Mouse (Mus musculus): ENCODE measurements around the gene Pitpnm1. TPM values are rescaled to one million over a fixed set of nuclear protein-coding genes. Genes with fewer than 3 reads are reported as not detected.
A peak's percentile ranks its signal among the peaks of the same experiment; 100 is the strongest.

Gene Pitpnm1
- polyA plus RNA-seq, 1 experiment from 2014 or later, result 13.1 TPM

DNA sequence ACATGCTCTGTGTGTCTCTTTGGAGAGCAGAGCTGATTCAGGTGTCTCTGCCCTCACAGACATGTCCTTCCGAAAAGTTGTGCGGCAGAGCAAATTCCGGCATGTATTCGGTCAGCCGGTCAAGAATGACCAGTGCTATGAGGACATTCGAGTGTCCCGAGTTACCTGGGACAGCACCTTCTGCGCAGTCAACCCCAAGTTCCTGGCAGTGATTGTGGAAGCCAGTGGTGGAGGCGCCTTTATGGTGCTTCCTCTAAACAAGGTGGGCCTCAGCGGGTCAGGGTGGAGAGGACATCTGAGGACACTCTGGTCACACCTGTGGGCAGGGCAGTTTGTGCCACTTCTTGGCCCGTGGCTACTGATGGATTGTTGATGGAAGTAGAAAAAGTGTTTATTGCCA, 49.5 kb downstream of the Pitpnm1 start:
- H3K27ac ChIP-seq (ENCODE audit: low read depth, low read length), result no peak overlapping the region
- WGBS, result 95% methylated on average over 11 of the region's 11 CpGs
- peaks cover 3% of the 10 kb centered on the region; the same call in 1 of the 2 replicates for H3K36me3 ChIP-seq (ENCODE audit: control insufficient read depth, insufficient read depth, low read length)
- peak overlapping the region; percentile 78; the same call in 1 of the 2 replicates for H3K9ac ChIP-seq (ENCODE audit: low read length)
- H3K4me1 ChIP-seq (ENCODE audit: control insufficient read depth, insufficient read depth, low read length), result peaks cover 8% of the 10 kb centered on the region
- peak overlapping the region; percentile 80 for H3K4me3 ChIP-seq (ENCODE audit: low read depth, low read length)
- DNase-seq (ENCODE audit: low spot score) (no peak), ATAC-seq (ENCODE audit: insufficient read depth, low FRiP score, low TSS enrichment) (no peak)
- H3K4me2 ChIP-seq (ENCODE audit: low read depth), result peak overlapping the region; percentile 64
- H3K27me3 ChIP-seq (ENCODE audit: control insufficient read depth, insufficient read depth, low read length), result no peaks in the 10 kb centered on the region
- no peaks in the 10 kb centered on the region for H3K9me3 ChIP-seq (ENCODE audit: control insufficient read depth, low read length)

DNA sequence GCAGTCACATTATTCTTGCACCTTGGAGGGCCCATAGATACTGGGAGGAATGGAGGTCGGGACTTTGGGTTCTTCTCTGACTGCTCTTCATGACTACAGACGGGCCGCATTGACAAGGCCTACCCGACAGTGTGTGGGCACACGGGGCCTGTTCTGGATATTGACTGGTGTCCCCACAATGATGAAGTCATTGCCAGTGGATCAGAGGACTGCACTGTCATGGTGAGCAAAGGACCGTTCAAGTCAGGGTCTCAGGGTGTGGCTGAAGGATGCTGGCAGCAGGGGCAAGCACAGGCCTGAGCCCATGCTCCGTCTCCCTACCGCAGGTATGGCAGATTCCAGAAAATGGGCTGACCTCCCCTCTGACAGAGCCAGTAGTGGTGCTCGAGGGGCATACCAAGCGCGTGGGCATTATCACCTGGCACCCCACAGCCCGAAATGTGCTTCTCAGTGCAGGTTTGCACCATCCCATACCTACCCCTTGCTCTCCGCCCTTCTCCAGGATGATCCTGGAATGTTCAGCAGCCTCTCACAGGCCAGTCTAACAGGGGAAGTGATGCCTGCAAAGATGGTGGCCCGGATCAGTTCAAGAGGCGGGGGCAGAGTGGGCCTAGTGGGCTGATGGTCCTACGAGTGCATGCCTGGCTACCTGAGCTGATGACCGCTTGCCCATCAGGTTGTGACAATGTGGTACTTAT, 50.1 kb downstream of the Pitpnm1 start:
- ATAC-seq (ENCODE audit: insufficient read depth, low FRiP score, low TSS enrichment) (no peak), DNase-seq (ENCODE audit: low spot score) (no peak)
- peaks cover 3% of the 10 kb centered on the region; the same call in 1 of the 2 replicates for H3K36me3 ChIP-seq (ENCODE audit: control insufficient read depth, insufficient read depth, low read length)
- H3K4me3 ChIP-seq (ENCODE audit: low read depth, low read length), result no peak overlapping the region
- H3K9me3 ChIP-seq (ENCODE audit: control insufficient read depth, low read length), result no peaks in the 10 kb centered on the region
- peaks cover 8% of the 10 kb centered on the region for H3K4me1 ChIP-seq (ENCODE audit: control insufficient read depth, insufficient read depth, low read length)
- WGBS, result 94% methylated on average over 17 of the region's 17 CpGs
- no peak overlapping the region for H3K27ac ChIP-seq (ENCODE audit: low read depth, low read length)
- no peaks in the 10 kb centered on the region for H3K27me3 ChIP-seq (ENCODE audit: control insufficient read depth, insufficient read depth, low read length)
- no peak overlapping the region for H3K9ac ChIP-seq (ENCODE audit: low read length)
- no peak overlapping the region; the same call in 1 of the 2 replicates for H3K4me2 ChIP-seq (ENCODE audit: low read depth)

DNA sequence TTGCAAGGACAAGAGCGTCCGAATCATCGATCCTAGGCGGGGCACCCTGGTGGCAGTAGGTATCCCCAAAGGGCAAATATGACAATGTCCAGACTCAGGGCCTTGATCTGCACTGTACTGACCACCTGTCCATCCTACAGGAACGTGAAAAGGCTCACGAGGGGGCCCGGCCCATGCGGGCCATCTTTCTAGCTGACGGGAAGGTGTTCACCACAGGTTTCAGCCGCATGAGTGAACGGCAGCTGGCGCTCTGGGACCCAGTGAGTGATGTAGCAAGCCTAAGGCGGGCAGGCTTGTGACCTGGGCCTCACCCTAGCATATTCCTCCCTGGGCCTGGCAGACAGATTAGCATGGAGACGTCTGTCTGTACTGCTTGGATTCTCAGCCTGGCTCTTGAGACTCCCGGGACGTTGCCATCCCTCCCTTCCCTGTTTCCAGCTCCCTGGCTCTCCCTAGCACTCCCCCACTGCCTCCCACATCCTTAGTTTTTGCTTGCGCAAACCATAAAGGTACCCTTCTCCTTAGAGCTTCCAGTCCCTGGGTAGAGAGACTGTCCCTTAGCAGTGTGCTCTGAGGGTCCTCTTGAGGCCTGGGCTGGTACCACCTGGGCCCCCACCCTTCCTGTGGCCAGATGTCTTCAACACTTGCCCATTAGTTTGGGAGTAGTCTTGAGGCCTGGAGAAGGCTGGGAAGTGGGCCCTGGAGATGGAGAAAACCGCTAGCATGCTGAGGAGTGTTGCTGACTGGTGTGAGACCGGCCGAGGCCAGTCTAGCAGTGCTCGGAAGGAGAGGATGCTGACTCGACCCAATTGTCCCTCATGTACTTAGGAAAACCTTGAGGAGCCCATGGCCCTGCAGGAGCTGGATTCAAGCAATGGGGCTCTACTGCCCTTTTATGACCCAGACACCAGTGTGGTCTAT, 51.0 kb downstream of the Pitpnm1 start:
- 92% methylated on average over 22 of the region's 22 CpGs for WGBS
- ATAC-seq (ENCODE audit: insufficient read depth, low FRiP score, low TSS enrichment), result no peak
- Histone ChIP-seq H3K27me3 (ENCODE audit: control insufficient read depth, insufficient read depth, low read length) (no peaks in the 10 kb centered on the region), H3K4me3 (ENCODE audit: low read depth, low read length) (no peak overlapping the region), H3K9me3 (ENCODE audit: control insufficient read depth, low read length) (no peaks in the 10 kb centered on the region), H3K9ac (ENCODE audit: low read length) (no peak overlapping the region), H3K36me3 (ENCODE audit: control insufficient read depth, insufficient read depth, low read length) (peaks cover 3% of the 10 kb centered on the region; the same call in 1 of the 2 replicates), H3K27ac (ENCODE audit: low read depth, low read length) (no peak overlapping the region), H3K4me2 (ENCODE audit: low read depth) (no peak overlapping the region), H3K4me1 (ENCODE audit: control insufficient read depth, insufficient read depth, low read length) (peaks cover 8% of the 10 kb centered on the region)
- no peak for DNase-seq (ENCODE audit: low spot score)

DNA sequence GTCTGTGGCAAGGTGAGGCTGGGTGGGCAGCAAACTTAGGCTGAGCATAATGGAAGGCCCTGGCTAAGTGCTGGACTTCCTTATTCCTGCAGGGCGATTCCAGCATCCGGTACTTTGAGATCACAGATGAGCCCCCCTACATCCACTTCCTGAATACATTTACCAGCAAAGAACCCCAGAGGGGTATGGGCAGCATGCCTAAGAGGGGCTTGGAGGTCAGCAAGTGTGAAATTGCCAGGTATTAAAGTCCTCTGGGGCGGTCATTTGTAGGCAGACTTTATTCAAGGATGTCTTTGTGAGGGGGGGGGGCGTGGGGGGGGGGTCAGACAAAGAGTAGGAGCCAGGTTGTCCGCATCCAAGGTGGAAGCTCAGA, 51.7 kb downstream of the Pitpnm1 start:
- H3K27me3 ChIP-seq (ENCODE audit: control insufficient read depth, insufficient read depth, low read length), result no peaks in the 10 kb centered on the region
- peaks cover 3% of the 10 kb centered on the region; the same call in 1 of the 2 replicates for H3K36me3 ChIP-seq (ENCODE audit: control insufficient read depth, insufficient read depth, low read length)
- no peak overlapping the region for H3K4me3 ChIP-seq (ENCODE audit: low read depth, low read length)
- no peak overlapping the region for H3K4me2 ChIP-seq (ENCODE audit: low read depth)
- DNase-seq (ENCODE audit: low spot score) (no peak), ATAC-seq (ENCODE audit: insufficient read depth, low FRiP score, low TSS enrichment) (no peak)
- 96% methylated on average over 4 of the region's 5 CpGs for WGBS
- peaks cover 8% of the 10 kb centered on the region for H3K4me1 ChIP-seq (ENCODE audit: control insufficient read depth, insufficient read depth, low read length)
- H3K27ac ChIP-seq (ENCODE audit: low read depth, low read length), result no peak overlapping the region
- H3K9ac ChIP-seq (ENCODE audit: low read length), result no peak overlapping the region
- no peaks in the 10 kb centered on the region for H3K9me3 ChIP-seq (ENCODE audit: control insufficient read depth, low read length)

DNA sequence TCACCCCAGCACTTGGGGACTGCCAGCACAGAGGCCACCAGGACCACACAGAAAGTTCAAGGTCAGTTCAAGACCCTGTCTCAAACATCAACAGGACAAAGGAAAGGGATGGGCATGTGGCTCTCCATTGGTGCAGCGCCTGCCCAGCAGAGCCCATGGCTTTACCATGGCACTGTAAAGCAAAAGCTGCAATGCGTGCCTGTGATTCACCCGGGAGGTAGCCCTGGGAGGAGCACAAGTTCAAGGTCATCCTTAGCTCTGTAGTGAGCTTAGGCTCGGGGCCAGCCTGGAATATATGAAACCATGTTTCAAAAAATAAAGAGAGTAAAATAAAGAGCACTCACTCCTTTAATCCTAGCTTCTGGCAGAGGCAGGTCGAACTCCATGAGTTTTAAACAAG, 52.1 kb downstream of the Pitpnm1 start:
- Histone ChIP-seq H3K9me3 (ENCODE audit: control insufficient read depth, low read length) (no peaks in the 10 kb centered on the region), H3K4me3 (ENCODE audit: low read depth, low read length) (no peak overlapping the region), H3K27me3 (ENCODE audit: control insufficient read depth, insufficient read depth, low read length) (no peaks in the 10 kb centered on the region), H3K4me1 (ENCODE audit: control insufficient read depth, insufficient read depth, low read length) (peaks cover 8% of the 10 kb centered on the region), H3K4me2 (ENCODE audit: low read depth) (no peak overlapping the region), H3K9ac (ENCODE audit: low read length) (no peak overlapping the region), H3K36me3 (ENCODE audit: control insufficient read depth, insufficient read depth, low read length) (peaks cover 4% of the 10 kb centered on the region), H3K27ac (ENCODE audit: low read depth, low read length) (no peak overlapping the region)
- no peak for ATAC-seq (ENCODE audit: insufficient read depth, low FRiP score, low TSS enrichment)
- no peak for DNase-seq (ENCODE audit: low spot score)
- WGBS, result 89% methylated on average over 5 of the region's 5 CpGs

DNA sequence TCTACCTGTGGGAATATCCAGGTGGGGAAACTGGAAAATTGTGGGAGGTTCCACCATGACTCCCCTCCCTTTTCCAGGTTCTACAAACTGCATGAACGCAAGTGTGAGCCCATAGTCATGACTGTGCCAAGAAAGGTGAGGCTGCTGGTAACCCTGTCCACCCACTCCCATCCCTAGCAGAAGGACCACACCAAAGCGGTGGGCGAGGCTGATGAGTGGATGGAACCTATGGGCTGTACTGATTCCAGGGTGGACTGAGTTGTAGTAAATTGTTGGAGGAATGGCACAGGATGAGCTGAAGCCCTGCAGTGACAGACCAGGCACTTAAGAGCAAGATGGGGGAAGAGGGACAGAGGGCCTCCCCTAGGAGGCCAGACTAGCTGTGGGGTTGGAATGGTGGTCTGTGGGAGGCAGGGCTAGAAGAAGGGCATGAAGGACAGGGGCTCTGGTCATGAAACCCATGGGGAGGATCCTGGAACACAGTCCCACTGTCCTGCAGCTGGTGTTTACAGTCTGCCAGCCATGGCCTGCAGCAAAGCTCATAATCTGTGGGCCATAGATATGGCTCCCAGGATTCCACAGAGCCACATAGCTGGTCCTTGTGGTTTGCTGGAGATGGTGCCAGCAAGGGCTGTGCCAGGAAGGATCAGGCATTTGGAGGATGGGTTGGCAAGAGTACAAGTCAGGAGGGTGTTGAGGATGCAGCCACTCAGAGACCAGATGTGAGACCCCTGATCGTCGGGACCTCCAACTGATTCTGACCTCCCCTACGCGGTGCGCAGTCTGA, 52.8 kb downstream of the Pitpnm1 start:
- no peaks in the 10 kb centered on the region for H3K27me3 ChIP-seq (ENCODE audit: control insufficient read depth, insufficient read depth, low read length)
- H3K9me3 ChIP-seq (ENCODE audit: control insufficient read depth, low read length), result no peaks in the 10 kb centered on the region
- WGBS, result 87% methylated on average over 8 of the region's 8 CpGs
- H3K4me2 ChIP-seq (ENCODE audit: low read depth), result no peak overlapping the region
- peaks cover 8% of the 10 kb centered on the region for H3K4me1 ChIP-seq (ENCODE audit: control insufficient read depth, insufficient read depth, low read length)
- H3K9ac ChIP-seq (ENCODE audit: low read length), result no peak overlapping the region
- no peak overlapping the region for H3K27ac ChIP-seq (ENCODE audit: low read depth, low read length)
- no peak for DNase-seq (ENCODE audit: low spot score)
- H3K36me3 ChIP-seq (ENCODE audit: control insufficient read depth, insufficient read depth, low read length), result peaks cover 9% of the 10 kb centered on the region
- H3K4me3 ChIP-seq (ENCODE audit: low read depth, low read length), result no peak overlapping the region
- ATAC-seq (ENCODE audit: insufficient read depth, low FRiP score, low TSS enrichment), result no peak

DNA sequence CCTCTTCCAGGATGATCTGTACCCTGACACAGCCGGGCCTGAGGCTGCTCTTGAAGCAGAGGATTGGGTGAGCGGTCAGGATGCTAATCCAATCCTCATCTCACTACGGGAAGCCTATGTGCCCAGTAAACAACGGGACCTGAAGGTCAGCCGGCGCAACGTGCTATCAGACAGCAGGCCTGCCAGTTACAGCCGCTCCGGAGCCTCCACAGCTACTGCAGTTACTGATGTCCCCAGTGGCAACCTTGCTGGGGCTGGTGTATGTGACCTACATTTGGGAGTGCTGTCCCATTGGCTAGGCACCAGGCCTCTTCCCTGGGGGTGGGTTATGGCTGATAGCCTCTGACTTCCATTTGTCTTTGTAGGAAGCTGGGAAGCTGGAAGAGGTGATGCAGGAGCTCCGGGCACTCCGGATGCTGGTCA, 53.4 kb downstream of the Pitpnm1 start, which contains the start of gene Ptprcap:
TSS of gene Ptprcap (plus strand) at position 373 of the 423 bp plus-strand sequence.
- Histone ChIP-seq H3K27me3 (ENCODE audit: control insufficient read depth, insufficient read depth, low read length) (no peaks in the 10 kb centered on the region), H3K4me3 (ENCODE audit: low read depth, low read length) (no peak within 1 kb of the TSS), H3K9ac (ENCODE audit: low read length) (no peak within 1 kb of the TSS), H3K9me3 (ENCODE audit: control insufficient read depth, low read length) (no peaks in the 10 kb centered on the region), H3K4me2 (ENCODE audit: low read depth) (no peak within 1 kb of the TSS), H3K27ac (ENCODE audit: low read depth, low read length) (no peak within 1 kb of the TSS), H3K4me1 (ENCODE audit: control insufficient read depth, insufficient read depth, low read length) (peaks cover 8% of the 10 kb centered on the region), H3K36me3 (ENCODE audit: control insufficient read depth, insufficient read depth, low read length) (peaks cover 13% of the 10 kb centered on the region)
- DNase-seq (ENCODE audit: low spot score) (no peak), ATAC-seq (ENCODE audit: insufficient read depth, low FRiP score, low TSS enrichment) (no peak)
- WGBS, result 85% methylated on average over 11 of the region's 11 CpGs

DNA sequence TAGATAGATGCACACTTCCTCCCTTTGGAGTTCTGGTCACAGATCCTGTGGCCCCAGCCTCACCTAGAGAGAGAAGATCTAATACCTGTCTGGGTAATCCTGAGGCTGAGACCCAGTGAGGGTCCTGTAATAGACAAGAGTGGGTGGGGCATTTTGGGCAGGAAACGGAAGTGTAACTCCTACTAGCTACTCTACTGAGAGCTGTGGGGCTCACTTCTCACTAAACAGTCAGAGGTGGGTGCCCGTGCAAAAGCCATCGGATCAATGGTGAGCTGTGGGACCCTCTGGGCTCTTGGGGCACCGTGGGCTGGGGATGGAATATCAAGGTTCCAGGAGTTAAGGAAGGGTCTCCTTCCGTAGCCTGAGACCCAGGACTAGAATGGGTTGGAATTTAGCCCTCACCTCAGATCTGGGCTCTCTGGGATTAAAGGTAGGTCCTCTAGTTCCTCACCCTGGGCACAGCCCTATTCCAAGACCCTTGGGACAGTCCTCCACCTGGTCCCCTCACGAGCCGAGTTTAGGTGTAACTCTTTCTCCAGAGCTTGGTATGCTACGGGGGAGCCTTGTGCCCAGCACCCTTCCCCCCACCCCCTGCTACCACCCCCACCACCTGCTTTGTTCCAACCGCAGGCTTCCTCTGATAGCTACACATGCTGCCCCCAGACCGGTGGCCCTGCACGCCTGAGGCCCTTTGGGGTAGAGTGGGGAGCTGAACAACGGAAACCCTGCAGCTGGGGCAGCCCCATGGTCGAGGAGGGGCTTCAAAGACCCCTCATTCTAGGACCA, 54.8 kb downstream of the Pitpnm1 start:
- peaks cover 19% of the 10 kb centered on the region for H3K36me3 ChIP-seq (ENCODE audit: control insufficient read depth, insufficient read depth, low read length)
- WGBS, result 85% methylated on average over 13 of the region's 13 CpGs

More for the DNA sequence above, 54.8 kb downstream of the Pitpnm1 start:
- Histone ChIP-seq H3K9ac (ENCODE audit: low read length) (no peak overlapping the region), H3K27me3 (ENCODE audit: control insufficient read depth, insufficient read depth, low read length) (no peaks in the 10 kb centered on the region), H3K4me2 (ENCODE audit: low read depth) (no peak overlapping the region), H3K27ac (ENCODE audit: low read depth, low read length) (no peak overlapping the region), H3K4me1 (ENCODE audit: control insufficient read depth, insufficient read depth, low read length) (peaks cover under 1% of the 10 kb centered on the region; the same call in 1 of the 2 replicates), H3K4me3 (ENCODE audit: low read depth, low read length) (no peak overlapping the region), H3K9me3 (ENCODE audit: control insufficient read depth, low read length) (no peaks in the 10 kb centered on the region)
- ATAC-seq (ENCODE audit: insufficient read depth, low FRiP score, low TSS enrichment) (no peak), DNase-seq (ENCODE audit: low spot score) (no peak)
